Mouse (Mus musculus): ENCODE data around the gene Ankrd54.

GRCm38 (mm10) chr15:79006638-79007037 is 56.1 kb downstream of the Ankrd54 start:
- TF ChIP-seq CTCF (IDR thresholded peaks at IDR 0.05; ENCODE audit: low read depth, low read length) (no peak), POLR2A (IDR thresholded peaks at IDR 0.05; ENCODE audit: extremely low read depth, insufficient read depth, low read length) (no peak)
